Mouse (Mus musculus): ENCODE data around the gene Eme2. TPM values are rescaled to one million over a fixed set of nuclear protein-coding genes. Genes with fewer than 3 reads are reported as not detected.

Eme2 gene
- polyA plus RNA-seq, 1 experiment from 2014 or later, result 18.2 TPM

GRCm38 (mm10) chr17:24900014-24900413, 5.1 kb upstream of the Eme2 start:
- no peaks in the 10 kb centered on the region for H3K9me3 ChIP-seq (replicated peaks; ENCODE audit: control insufficient read depth, low read length)
- H3K27ac ChIP-seq (ENCODE audit: low read depth, low read length), result no peak overlapping the region
- no peaks in the 10 kb centered on the region for H3K27me3 ChIP-seq (replicated peaks; ENCODE audit: control insufficient read depth, insufficient read depth, low read length)
- no peak overlapping the region for H3K4me2 ChIP-seq (ENCODE audit: low read length)
- 93% methylated on average over 6 of the region's 6 CpGs for WGBS
- peaks cover 77% of the 10 kb centered on the region for H3K36me3 ChIP-seq (ENCODE audit: control insufficient read depth, insufficient read depth, low read length)
- H3K9ac ChIP-seq (ENCODE audit: low read length), result no peak overlapping the region
- no peak overlapping the region for H3K4me3 ChIP-seq (ENCODE audit: low read depth, low read length)
- no peak for ATAC-seq
- H3K4me1 ChIP-seq (ENCODE audit: control insufficient read depth, insufficient read depth, low read length), result peaks cover 13% of the 10 kb centered on the region
- no peak for DNase-seq (ENCODE audit: low spot score)

GRCm38 (mm10) chr17:24899153-24899552, 4.3 kb upstream of the Eme2 start:
- no peak for DNase-seq (ENCODE audit: low spot score)
- WGBS, result 71% methylated on average over 5 of the region's 5 CpGs

GRCm38 (mm10) chr17:24898041-24898854, 3.4 kb upstream of the Eme2 start:
- peaks cover 64% of the 10 kb centered on the region for H3K36me3 ChIP-seq (ENCODE audit: control insufficient read depth, insufficient read depth, low read length)
- H3K9ac ChIP-seq (ENCODE audit: low read length), result no peak overlapping the region
- H3K4me3 ChIP-seq (ENCODE audit: low read depth, low read length), result peak overlapping the region; percentile 81; the same call in 1 of the 2 replicates
- no peaks in the 10 kb centered on the region for H3K27me3 ChIP-seq (replicated peaks; ENCODE audit: control insufficient read depth, insufficient read depth, low read length)
- H3K4me1 ChIP-seq (ENCODE audit: control insufficient read depth, insufficient read depth, low read length), result peaks cover 21% of the 10 kb centered on the region
- H3K9me3 ChIP-seq (replicated peaks; ENCODE audit: control insufficient read depth, low read length), result no peaks in the 10 kb centered on the region
- no peak overlapping the region for H3K27ac ChIP-seq (ENCODE audit: low read depth, low read length)
- DNase-seq (ENCODE audit: low spot score) (no peak), ATAC-seq (no peak)
- 0 out of 2 replicates have a peak overlapping the region, but pooled peaks have one; percentile 98 for H3K4me2 ChIP-seq (ENCODE audit: low read length)
- WGBS, result 92% methylated on average over 4 of the region's 4 CpGs

More at GRCm38 (mm10) chr17:24899153-24899552, 4.3 kb upstream of the Eme2 start:
- no peak overlapping the region for H3K27ac ChIP-seq (ENCODE audit: low read depth, low read length)
- H3K9ac ChIP-seq (ENCODE audit: low read length), result no peak overlapping the region
- peaks cover 15% of the 10 kb centered on the region for H3K4me1 ChIP-seq (ENCODE audit: control insufficient read depth, insufficient read depth, low read length)
- peaks cover 69% of the 10 kb centered on the region for H3K36me3 ChIP-seq (ENCODE audit: control insufficient read depth, insufficient read depth, low read length)
- ATAC-seq, result no peak
- H3K4me2 ChIP-seq (ENCODE audit: low read length), result no peak overlapping the region
- H3K27me3 ChIP-seq (replicated peaks; ENCODE audit: control insufficient read depth, insufficient read depth, low read length), result no peaks in the 10 kb centered on the region
- no peak overlapping the region for H3K4me3 ChIP-seq (ENCODE audit: low read depth, low read length)
- H3K9me3 ChIP-seq (replicated peaks; ENCODE audit: control insufficient read depth, low read length), result no peaks in the 10 kb centered on the region

GRCm38 (mm10) chr17:24897600-24897999, 2.7 kb upstream of the Eme2 start:
- Histone ChIP-seq H3K9ac (ENCODE audit: low read length) (0 out of 2 replicates have a peak overlapping the region, but pooled peaks have one; percentile 17), H3K9me3 (replicated peaks; ENCODE audit: control insufficient read depth, low read length) (no peaks in the 10 kb centered on the region), H3K4me3 (ENCODE audit: low read depth, low read length) (peak overlapping the region; percentile 81), H3K4me1 (ENCODE audit: control insufficient read depth, insufficient read depth, low read length) (peaks cover 21% of the 10 kb centered on the region), H3K27me3 (replicated peaks; ENCODE audit: control insufficient read depth, insufficient read depth, low read length) (no peaks in the 10 kb centered on the region), H3K4me2 (ENCODE audit: low read length) (peak overlapping the region; percentile 98), H3K27ac (ENCODE audit: low read depth, low read length) (no peak overlapping the region), H3K36me3 (ENCODE audit: control insufficient read depth, insufficient read depth, low read length) (peaks cover 64% of the 10 kb centered on the region)
- WGBS, result 75% methylated on average over 4 of the region's 4 CpGs
- DNase-seq (ENCODE audit: low spot score), result no peak
- ATAC-seq, result no peak

GRCm38 (mm10) chr17:24896993-24897269, 2.0 kb upstream of the Eme2 start:
- H3K4me3 ChIP-seq (ENCODE audit: low read depth, low read length), result peak overlapping the region; percentile 81
- H3K9me3 ChIP-seq (replicated peaks; ENCODE audit: control insufficient read depth, low read length), result no peaks in the 10 kb centered on the region
- 28% methylated on average over 11 of the region's 11 CpGs for WGBS
- ATAC-seq (no peak; the same call in 1 of the 2 replicates), DNase-seq (ENCODE audit: low spot score) (no peak)
- H3K27me3 ChIP-seq (replicated peaks; ENCODE audit: control insufficient read depth, insufficient read depth, low read length), result no peaks in the 10 kb centered on the region
- peaks cover 21% of the 10 kb centered on the region for H3K4me1 ChIP-seq (ENCODE audit: control insufficient read depth, insufficient read depth, low read length)
- H3K27ac ChIP-seq (ENCODE audit: low read depth, low read length), result no peak overlapping the region
- H3K4me2 ChIP-seq (ENCODE audit: low read length), result peak overlapping the region; percentile 98
- peak overlapping the region; percentile 90 for H3K9ac ChIP-seq (ENCODE audit: low read length)
- H3K36me3 ChIP-seq (ENCODE audit: control insufficient read depth, insufficient read depth, low read length), result peaks cover 64% of the 10 kb centered on the region

GRCm38 (mm10) chr17:24896241-24896992, 1.5 kb upstream of the Eme2 start, which contains the start of gene Nme3:
Gene Nme3 (plus strand): TSS chr17:24896500.
- Histone ChIP-seq H3K4me3 (ENCODE audit: low read depth, low read length) (peak within 1 kb of the TSS; percentile 81), H3K4me1 (ENCODE audit: control insufficient read depth, insufficient read depth, low read length) (peaks cover 21% of the 10 kb centered on the region), H3K27ac (ENCODE audit: low read depth, low read length) (peak within 1 kb of the TSS; percentile 81), H3K4me2 (ENCODE audit: low read length) (peak within 1 kb of the TSS; percentile 98), H3K9me3 (replicated peaks; ENCODE audit: control insufficient read depth, low read length) (no peaks in the 10 kb centered on the region), H3K36me3 (ENCODE audit: control insufficient read depth, insufficient read depth, low read length) (peaks cover 64% of the 10 kb centered on the region), H3K27me3 (replicated peaks; ENCODE audit: control insufficient read depth, insufficient read depth, low read length) (no peaks in the 10 kb centered on the region), H3K9ac (ENCODE audit: low read length) (peak within 1 kb of the TSS; percentile 90)
- peak; percentile 78 for DNase-seq (ENCODE audit: low spot score)
- peak; percentile 66 for ATAC-seq
- 1% methylated on average over 46 of the region's 50 CpGs for WGBS

GRCm38 (mm10) chr17:24895571-24896240, 819 bp upstream of the Eme2 start:
- 11% methylated on average over 23 of the region's 23 CpGs for WGBS
- ATAC-seq (peak; percentile 7; the same call in 1 of the 2 replicates), DNase-seq (ENCODE audit: low spot score) (no peak)
- H3K4me2 ChIP-seq (ENCODE audit: low read length), result peak overlapping the region; percentile 98
- no peaks in the 10 kb centered on the region for H3K9me3 ChIP-seq (replicated peaks; ENCODE audit: control insufficient read depth, low read length)
- no peaks in the 10 kb centered on the region for H3K27me3 ChIP-seq (replicated peaks; ENCODE audit: control insufficient read depth, insufficient read depth, low read length)
- H3K36me3 ChIP-seq (ENCODE audit: control insufficient read depth, insufficient read depth, low read length), result peaks cover 64% of the 10 kb centered on the region
- peak overlapping the region; percentile 81 for H3K27ac ChIP-seq (ENCODE audit: low read depth, low read length)
- H3K9ac ChIP-seq (ENCODE audit: low read length), result peak overlapping the region; percentile 90
- peaks cover 21% of the 10 kb centered on the region for H3K4me1 ChIP-seq (ENCODE audit: control insufficient read depth, insufficient read depth, low read length)
- H3K4me3 ChIP-seq (ENCODE audit: low read depth, low read length), result peak overlapping the region; percentile 81

GRCm38 (mm10) chr17:24894061-24894994, 559 bp downstream of the Eme2 start:
- H3K9me3 ChIP-seq (replicated peaks; ENCODE audit: control insufficient read depth, low read length), result no peaks in the 10 kb centered on the region
- WGBS, result 12% methylated on average over 31 of the region's 31 CpGs
- H3K4me3 ChIP-seq (ENCODE audit: low read depth, low read length), result peak overlapping the region; percentile 81
- H3K27me3 ChIP-seq (replicated peaks; ENCODE audit: control insufficient read depth, insufficient read depth, low read length), result no peaks in the 10 kb centered on the region
- H3K4me2 ChIP-seq (ENCODE audit: low read length), result peak overlapping the region; percentile 98
- peak overlapping the region; percentile 81 for H3K27ac ChIP-seq (ENCODE audit: low read depth, low read length)
- ATAC-seq (peak; percentile 12), DNase-seq (ENCODE audit: low spot score) (no peak)
- H3K36me3 ChIP-seq (ENCODE audit: control insufficient read depth, insufficient read depth, low read length), result peaks cover 64% of the 10 kb centered on the region
- H3K4me1 ChIP-seq (ENCODE audit: control insufficient read depth, insufficient read depth, low read length), result peaks cover 21% of the 10 kb centered on the region
- H3K9ac ChIP-seq (ENCODE audit: low read length), result peak overlapping the region; percentile 90

Measured in forebrain, embryonic 14.5 days (tissue).